Comparison of ENCODE assay signal across 9 mouse cellular contexts in the genomic region with DNA sequence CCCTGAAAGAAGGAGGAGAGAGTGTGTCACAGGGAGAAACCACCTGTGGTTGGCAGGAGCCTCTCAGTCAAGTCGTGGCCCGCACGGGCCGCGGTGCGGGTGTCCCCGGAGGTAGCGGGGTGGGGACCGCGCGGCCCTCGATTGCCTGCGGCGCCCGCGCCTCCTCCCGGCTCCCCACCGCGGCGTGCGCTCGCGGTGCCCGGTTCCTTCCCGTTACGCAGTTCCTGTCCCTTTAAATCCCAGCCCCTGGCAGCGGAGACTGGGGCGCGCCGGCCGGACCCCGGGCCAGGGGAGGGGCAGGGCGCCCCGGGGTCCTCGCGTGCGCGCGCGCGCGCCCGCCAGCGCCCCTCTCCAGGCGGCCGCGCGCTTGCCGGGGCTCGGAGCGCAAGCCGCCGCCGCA. TPM values are rescaled to one million over a fixed set of nuclear protein-coding genes. Genes with fewer than 3 reads are reported as not detected.
DNase-seq lines count a peak whose midpoint lies in the region; ATAC-seq lines count a peak whose summit lies in the region.
"Had no signal": no experiment of that assay in that cellular context is flagged by ENCODE, and none has a peak within 500 bp of the region (broad histone marks: within the 10 kb centered on the region; RNA-seq: fewer than 3 reads in every experiment).

No protein-coding gene starts in this region.

- H3K27me3 ChIP-seq in kidney, embryonic 16.5 days (ENCODE audit: insufficient read depth, low read length): peaks cover 67% of the 10 kb centered on the region
- peaks cover 67% of the 10 kb centered on the region for H3K27me3 ChIP-seq in intestine, embryonic 14.5 days (replicated peaks; ENCODE audit: control insufficient read depth, insufficient read depth, low read length)
- peaks cover 56% of the 10 kb centered on the region for H3K27me3 ChIP-seq in neural tube, embryonic 12.5 days (replicated peaks)

- no peaks in the 10 kb centered on the region for H3K9me3 ChIP-seq in kidney, embryonic 16.5 days (ENCODE audit: low read length)
- no peaks in the 10 kb centered on the region for H3K9me3 ChIP-seq in intestine, embryonic 14.5 days (ENCODE audit: control insufficient read depth, low read length)
- no peaks in the 10 kb centered on the region for H3K9me3 ChIP-seq in neural tube, embryonic 12.5 days

- under 1% methylated on average over 50 of the region's 54 CpGs for WGBS in kidney, embryonic 16.5 days
- under 1% methylated on average over 36 of the region's 54 CpGs for WGBS in intestine, embryonic 14.5 days
- WGBS in neural tube, embryonic 12.5 days: under 1% methylated on average over 54 of the region's 54 CpGs

- no peak for DNase-seq in kidney, postnatal 14 days
- DNase-seq in embryo, embryonic 9.5 days (ENCODE audit: extremely low spot score): peak; percentile 21
- DNase-seq in intestine, embryonic 14.5 days (ENCODE audit: low spot score): no peak
- DNase-seq in c-Kit-positive CD71-positive TER-119-positive erythroid progenitor cells, embryonic 14.5 days (ENCODE audit: low spot score): no peak
- DNase-seq in gastrocnemius, postnatal 4 days (ENCODE audit: low spot score in 2 of 2): no peak
- no peak for DNase-seq in lung, postnatal 4 days

- H3K4me3 ChIP-seq in kidney, embryonic 16.5 days (ENCODE audit: low read length): peak overlapping the region; percentile 51
- H3K4me3 ChIP-seq in intestine, embryonic 14.5 days (ENCODE audit: low read depth, low read length): peak overlapping the region; percentile 42
- H3K4me3 ChIP-seq in neural tube, embryonic 12.5 days: peak overlapping the region; percentile 57

- H3K4me2 ChIP-seq in kidney, embryonic 16.5 days (replicated peaks; ENCODE audit: low read depth, low read length): peak overlapping the region; percentile 85
- peak overlapping the region; percentile 75 for H3K4me2 ChIP-seq in intestine, embryonic 14.5 days (ENCODE audit: low read length)
- H3K4me2 ChIP-seq in neural tube, embryonic 12.5 days (replicated peaks): peak overlapping the region; percentile 71

- no peak overlapping the region for H3K27ac ChIP-seq in kidney, embryonic 16.5 days (ENCODE audit: low read length)
- H3K27ac ChIP-seq in intestine, embryonic 14.5 days (ENCODE audit: low read depth): no peak overlapping the region
- no peak overlapping the region for H3K27ac ChIP-seq in neural tube, embryonic 12.5 days

- no peaks in the 10 kb centered on the region for H3K36me3 ChIP-seq in kidney, embryonic 16.5 days (ENCODE audit: insufficient read depth, low read length)
- no peaks in the 10 kb centered on the region for H3K36me3 ChIP-seq in intestine, embryonic 14.5 days (ENCODE audit: control insufficient read depth, insufficient read depth, low read length)
- no peaks in the 10 kb centered on the region for H3K36me3 ChIP-seq in neural tube, embryonic 12.5 days

- H3K4me1 ChIP-seq in kidney, embryonic 16.5 days (ENCODE audit: insufficient read depth, low read length): peaks cover 12% of the 10 kb centered on the region; the same call in 1 of the 2 replicates
- H3K4me1 ChIP-seq in intestine, embryonic 14.5 days (replicated peaks; ENCODE audit: control insufficient read depth, insufficient read depth, low read length): no peaks in the 10 kb centered on the region; the same call in 1 of the 2 replicates
- H3K4me1 ChIP-seq in neural tube, embryonic 12.5 days: peaks cover 29% of the 10 kb centered on the region

- H3K9ac ChIP-seq in kidney, embryonic 16.5 days (replicated peaks; ENCODE audit: low read length): no peak overlapping the region
- H3K9ac ChIP-seq in intestine, embryonic 14.5 days (ENCODE audit: low read length): no peak overlapping the region
- peak overlapping the region; percentile 56; the same call in 1 of the 2 replicates for H3K9ac ChIP-seq in neural tube, embryonic 12.5 days

- no peak for ATAC-seq in kidney, embryonic 16.5 days (ENCODE audit: low FRiP score, low TSS enrichment)
- ATAC-seq in intestine, embryonic 14.5 days (replicated peaks; ENCODE audit: low FRiP score, low TSS enrichment, low read depth): no peak
- no peak for ATAC-seq in neural tube, embryonic 12.5 days (ENCODE audit: low FRiP score, low read depth)

RNA-seq across cellular contexts. Expression of a gene that starts 0.3 kb away (rescaled TPM):
- polyA plus RNA-seq in kidney, embryonic 16.5 days (2015; fragmentation: Nextera tagmentation; extraction: Ambion mirVana): 0.65 and 1.3 TPM in 2 replicates
- 4.4 and 4.6 TPM in 2 replicates for polyA plus RNA-seq in intestine, embryonic 14.5 days (2014; fragmentation: Nextera tagmentation; extraction: Ambion mirVana)
- 59.1 and 66.9 TPM in 2 replicates for polyA plus RNA-seq in neural tube, embryonic 12.5 days (2016; fragmentation: Nextera tagmentation; extraction: Ambion mirVana)
- total RNA-seq in gastrocnemius, postnatal 4 days (2021): under 1 TPM; 0.12 to 0.16 TPM
- total RNA-seq: granulocyte monocyte progenitor cell, adult 5-6 weeks had no signal

Comparison
In these comparisons a context has a peak if more than half of its experiments do, and no peak if none do; other contexts are left out.
1. RNA of a gene that starts 0.3 kb away (polyA plus RNA-seq): 59.1 to 66.9 TPM in neural tube, embryonic 12.5 days; 4.4 to 4.6 TPM in intestine, embryonic 14.5 days and 0.65 to 1.3 TPM in kidney, embryonic 16.5 days; every median in the first group is over 10 times any median in the second.
2. Peak in every context shown above with its lines, with median percentiles within 50 percentile points of each other: H3K4me2 ChIP-seq and H3K4me3 ChIP-seq.